Mouse (Mus musculus): ENCODE data around the gene Kpna4.

DNA sequence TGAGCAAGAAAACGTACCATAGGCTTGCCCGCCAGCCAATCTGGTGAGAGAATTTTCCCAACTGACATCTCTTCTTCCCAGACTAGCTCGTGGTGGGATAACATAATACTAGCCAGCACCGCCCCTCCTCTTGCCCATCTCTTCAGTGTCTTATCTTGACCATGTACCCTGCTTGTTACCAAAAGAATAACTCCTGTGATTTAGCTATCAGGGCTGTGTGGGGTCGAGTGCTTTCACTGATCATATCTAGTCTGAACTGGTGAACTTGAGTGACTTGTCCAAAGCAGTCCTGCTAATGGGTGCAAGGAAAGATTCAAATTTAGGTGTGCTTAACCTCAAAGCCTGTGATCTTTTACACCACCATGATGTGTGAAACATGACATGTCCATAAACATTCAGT lies 31.0 kb upstream of the Kpna4 start:
- TF ChIP-seq GATA1 (IDR thresholded peaks at IDR 0.05; ENCODE audit: borderline replicate concordance, low read length) (no peak), FLI1 (IDR thresholded peaks at IDR 0.05; ENCODE audit: low read length) (no peak)

Data from megakaryocyte, embryonic 14.5 days (primary cell).